Mouse (Mus musculus) forebrain, embryonic 11.5 days (tissue): ENCODE results near the gene Lmtk3. TPM values are rescaled to one million over a fixed set of nuclear protein-coding genes. Genes with fewer than 3 reads are reported as not detected.

Experiments
- ATAC-seq: fragments of 200-750 bp; cut with Nextera tagmentation; replicated peaks from 2 replicates; pipeline ENCODE4 v1.8.0; 2017; ENCODE audit warnings: moderate TSS enrichment; ENCODE audit not compliant: low FRiP score
- DNase-seq: peaks from one replicate; pipeline ENCODE4 v3.0.0-alpha.2; 2017; ENCODE audit warnings: low spot score
- H3K27ac ChIP-seq: fragments of 300-500 bp; sonication (generic); 2 replicates; pipeline ENCODE4 v1.5.1; 2014; ENCODE audit warnings: low read depth, low read length
- H3K27me3 ChIP-seq: fragments of 300-500 bp; sonication (generic); 2 replicates; pipeline ENCODE4 v1.6.1; 2014; ENCODE audit warnings: mild to moderate bottlenecking, low read length, mixed read lengths; ENCODE audit not compliant: control insufficient read depth, insufficient read depth
- H3K36me3 ChIP-seq: fragments of 300-500 bp; sonication (generic); 2 replicates; pipeline ENCODE4 v1.6.1; 2014; ENCODE audit warnings: mild to moderate bottlenecking, low read length, moderate library complexity, mixed read lengths; ENCODE audit not compliant: control insufficient read depth, insufficient read depth
- H3K4me1 ChIP-seq: fragments of 300-500 bp; sonication (generic); replicated peaks from 2 replicates; pipeline ENCODE4 v1.6.1; 2014; ENCODE audit warnings: low read length, mixed read lengths; ENCODE audit not compliant: control insufficient read depth, insufficient read depth
- H3K4me2 ChIP-seq: fragments of 300-500 bp; sonication (generic); 2 replicates; pipeline ENCODE4 v1.6.1; 2014; ENCODE audit warnings: low read depth, mild to moderate bottlenecking, low read length, moderate library complexity, mixed read lengths; ENCODE audit not compliant: severe bottlenecking
- H3K4me3 ChIP-seq: fragments of 300-500 bp; sonication (generic); 2 replicates; pipeline ENCODE4 v1.5.1; 2014; ENCODE audit warnings: low read depth, low read length
- H3K9ac ChIP-seq: fragments of 300-500 bp; sonication (generic); 2 replicates; pipeline ENCODE4 v1.6.1; 2014; ENCODE audit warnings: low read length
- H3K9me3 ChIP-seq: fragments of 300-500 bp; sonication (generic); 2 replicates; pipeline ENCODE4 v1.6.1; 2016; ENCODE audit warnings: low read length, mixed read lengths; ENCODE audit not compliant: control insufficient read depth
- WGBS: fragments of 180-500 bp; shearing (Covaris S2); extraction: QIAGEN DNeasy Blood & Tissue Kit; methylation state at CpG from one replicate; pipeline ENCODE4 v1.1.7; 2014; 5-methylcytosine and 5-hydroxymethylcytosine counted together
- polyA plus RNA-seq: library from polyadenylated mRNA; unstranded; fragments of >200 nt; fragmentation: Nextera tagmentation; extraction: Ambion mirVana; gene quantifications from 2 replicates; pipeline ENCODE4 v1.2.1, GENCODE M21; 2014

Lmtk3 gene
- polyA plus RNA-seq, 1 experiment from 2014 or later: 5.2 TPM

- WGBS: 1% methylated on average over 58 of the region's 60 CpGs
- H3K9me3 ChIP-seq: no peaks in the 10 kb centered on the region
- DNase-seq: peak; percentile 61
These were observed 14.3 kb downstream of the Lmtk3 start for GRCm38 (mm10) chr7:45797661-45798510.

GRCm38 (mm10) chr7:45798511-45798836, 14.9 kb downstream of the Lmtk3 start:
- 2% methylated on average over 19 of the region's 19 CpGs for WGBS
- peak overlapping the region; percentile 29 for H3K4me3 ChIP-seq
- ATAC-seq: no peak
- H3K9ac ChIP-seq: peak overlapping the region; percentile 53
- peaks cover 2% of the 10 kb centered on the region; the same call in 1 of the 2 replicates for H3K36me3 ChIP-seq
- H3K4me1 ChIP-seq: peaks cover 14% of the 10 kb centered on the region
- H3K27me3 ChIP-seq: peaks cover 14% of the 10 kb centered on the region
- no peaks in the 10 kb centered on the region for H3K9me3 ChIP-seq
- H3K27ac ChIP-seq: no peak overlapping the region
- H3K4me2 ChIP-seq: peak overlapping the region; percentile 63
- DNase-seq: peak; percentile 59

More at GRCm38 (mm10) chr7:45797661-45798510, 14.3 kb downstream of the Lmtk3 start:
- no peak for ATAC-seq
- H3K27ac ChIP-seq: no peak overlapping the region
- peak overlapping the region; percentile 29 for H3K4me3 ChIP-seq
- peak overlapping the region; percentile 63 for H3K4me2 ChIP-seq
- H3K4me1 ChIP-seq: peaks cover 14% of the 10 kb centered on the region
- peaks cover 14% of the 10 kb centered on the region for H3K27me3 ChIP-seq
- H3K36me3 ChIP-seq: peaks cover 2% of the 10 kb centered on the region; the same call in 1 of the 2 replicates
- peak overlapping the region; percentile 53 for H3K9ac ChIP-seq

GRCm38 (mm10) chr7:45798931-45799330, 15.4 kb downstream of the Lmtk3 start:
- no peak overlapping the region; the same call in 1 of the 2 replicates for H3K9ac ChIP-seq
- H3K4me1 ChIP-seq: peaks cover 14% of the 10 kb centered on the region
- peaks cover 2% of the 10 kb centered on the region; the same call in 1 of the 2 replicates for H3K36me3 ChIP-seq
- no peak overlapping the region for H3K4me2 ChIP-seq
- no peaks in the 10 kb centered on the region for H3K9me3 ChIP-seq
- no peak overlapping the region for H3K4me3 ChIP-seq
- H3K27me3 ChIP-seq: peaks cover 14% of the 10 kb centered on the region
- DNase-seq: no peak
- H3K27ac ChIP-seq: no peak overlapping the region
- 51% methylated on average over 7 of the region's 7 CpGs for WGBS
- ATAC-seq: no peak

- DNase-seq (no peak), ATAC-seq (no peak)
- H3K27ac ChIP-seq: no peak overlapping the region
- H3K4me1 ChIP-seq: peaks cover 14% of the 10 kb centered on the region
- H3K4me2 ChIP-seq: no peak overlapping the region
- H3K9ac ChIP-seq: no peak overlapping the region
- WGBS: 39% methylated on average over 7 of the region's 7 CpGs
- no peaks in the 10 kb centered on the region for H3K9me3 ChIP-seq
- peaks cover 14% of the 10 kb centered on the region for H3K27me3 ChIP-seq
- no peak overlapping the region for H3K4me3 ChIP-seq
- peaks cover 2% of the 10 kb centered on the region; the same call in 1 of the 2 replicates for H3K36me3 ChIP-seq
These were observed 16.5 kb downstream of the Lmtk3 start for GRCm38 (mm10) chr7:45800001-45800400.

GRCm38 (mm10) chr7:45800546-45801204, 17.1 kb downstream of the Lmtk3 start:
- Histone ChIP-seq H3K9ac (no peak overlapping the region), H3K27me3 (peaks cover 14% of the 10 kb centered on the region)

GRCm38 (mm10) chr7:45801348-45801747, 17.8 kb downstream of the Lmtk3 start:
- ATAC-seq (peak; percentile 44; the same call in 1 of the 2 replicates), DNase-seq (peak; percentile 96)
- Histone ChIP-seq H3K4me2 (no peak overlapping the region), H3K9me3 (no peaks in the 10 kb centered on the region), H3K27me3 (peaks cover 14% of the 10 kb centered on the region), H3K36me3 (peaks cover 2% of the 10 kb centered on the region; the same call in 1 of the 2 replicates), H3K4me3 (no peak overlapping the region), H3K4me1 (peaks cover 14% of the 10 kb centered on the region), H3K9ac (no peak overlapping the region), H3K27ac (no peak overlapping the region)
- 5% methylated on average over 12 of the region's 12 CpGs for WGBS

More at GRCm38 (mm10) chr7:45800546-45801204, 17.1 kb downstream of the Lmtk3 start:
- H3K4me2 ChIP-seq: no peak overlapping the region
- H3K9me3 ChIP-seq: no peaks in the 10 kb centered on the region
- H3K27ac ChIP-seq: no peak overlapping the region
- peaks cover 2% of the 10 kb centered on the region; the same call in 1 of the 2 replicates for H3K36me3 ChIP-seq
- ATAC-seq: 0 out of 2 replicates have a peak, but pooled peaks have one; percentile 6
- peak; percentile 63 for DNase-seq
- no peak overlapping the region for H3K4me3 ChIP-seq
- WGBS: 19% methylated on average over 23 of the region's 25 CpGs
- peaks cover 14% of the 10 kb centered on the region for H3K4me1 ChIP-seq

- WGBS: 90% methylated on average over 6 of the region's 6 CpGs
These were observed 19.0 kb downstream of the Lmtk3 start for GRCm38 (mm10) chr7:45802551-45802950.

GRCm38 (mm10) chr7:45805941-45806340, 22.4 kb downstream of the Lmtk3 start:
- H3K4me3 ChIP-seq: no peak overlapping the region
- ATAC-seq (no peak), DNase-seq (peak; percentile 51)
- H3K36me3 ChIP-seq: peaks cover 37% of the 10 kb centered on the region
- no peaks in the 10 kb centered on the region for H3K9me3 ChIP-seq
- 70% methylated on average over 5 of the region's 5 CpGs for WGBS
- no peak overlapping the region for H3K27ac ChIP-seq
- H3K4me1 ChIP-seq: 0 out of 2 replicates have a peak, but pooled peaks cover 2% of the 10 kb centered on the region
- H3K4me2 ChIP-seq: no peak overlapping the region
- no peak overlapping the region for H3K9ac ChIP-seq
- no peaks in the 10 kb centered on the region for H3K27me3 ChIP-seq

More at GRCm38 (mm10) chr7:45802551-45802950, 19.0 kb downstream of the Lmtk3 start:
- no peak overlapping the region for H3K4me2 ChIP-seq
- no peak overlapping the region for H3K9ac ChIP-seq
- no peak overlapping the region for H3K4me3 ChIP-seq
- H3K27me3 ChIP-seq: peaks cover 7% of the 10 kb centered on the region; the same call in 1 of the 2 replicates
- peaks cover 7% of the 10 kb centered on the region for H3K36me3 ChIP-seq
- ATAC-seq (no peak), DNase-seq (no peak)
- H3K9me3 ChIP-seq: no peaks in the 10 kb centered on the region
- H3K27ac ChIP-seq: no peak overlapping the region
- peaks cover 16% of the 10 kb centered on the region for H3K4me1 ChIP-seq
